Mouse (Mus musculus): ENCODE measurements around the gene Hmgcs1.
"Not testable (repeated sequence)": the region's sequence is repeated elsewhere in the genome, so short reads cannot be mapped to it uniquely, and the experiment has no call there.

DNA sequence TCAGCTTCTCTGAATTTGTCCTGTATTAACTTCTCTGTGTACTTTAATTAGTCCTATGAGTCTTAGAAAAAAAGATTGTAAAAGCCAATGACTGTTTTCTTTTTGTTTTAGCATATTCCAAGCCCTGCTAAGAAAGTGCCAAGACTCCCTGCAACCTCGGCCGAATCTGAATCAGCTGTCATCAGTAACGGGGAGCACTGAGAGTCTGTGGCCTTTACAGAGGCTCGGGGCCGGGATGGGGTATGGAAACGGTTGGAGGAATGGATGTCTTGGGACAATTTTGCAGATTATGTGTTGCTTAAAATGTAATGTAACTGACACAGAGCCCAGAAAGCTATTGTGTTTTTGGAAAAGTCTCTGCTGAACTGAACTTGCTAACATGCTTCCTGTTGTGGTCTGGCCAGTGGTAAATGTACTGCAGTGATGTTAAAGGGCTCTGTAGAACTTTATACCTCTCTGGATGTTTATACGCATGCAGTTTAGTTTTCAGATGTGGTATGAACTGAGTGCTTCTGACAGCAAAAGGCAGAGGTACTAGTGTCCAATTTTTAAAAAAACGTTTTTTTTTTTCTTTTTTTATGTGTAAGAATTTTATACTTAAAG, 16.2 kb downstream of the Hmgcs1 start:
- TF ChIP-seq POLR2A (IDR thresholded peaks at IDR 0.05; ENCODE audit: borderline replicate concordance, extremely low read depth, insufficient read depth, insufficient read length, poor library complexity, severe bottlenecking); CTCF (IDR thresholded peaks at IDR 0.05; ENCODE audit: borderline replicate concordance, extremely low read depth, insufficient read depth, insufficient read length): not testable (repeated sequence)
